Mouse (Mus musculus) gastrocnemius, adult 18-20 months (tissue): ENCODE results near the gene Olfr1201. TPM values are rescaled to one million over a fixed set of nuclear protein-coding genes. Genes with fewer than 3 reads are reported as not detected.

ENCODE experiments used
- DNase-seq: peaks from one replicate; pipeline ENCODE4 v3.0.0; 2021; ENCODE audit warnings: low spot score
- long read RNA-seq, 2 experiments: library from polyadenylated mRNA; stranded (forward); transcript quantifications; one replicate each; pipeline ENCODE4 v2.0.0; 2021
- total RNA-seq, 2 experiments: library from RNA; stranded (reverse); gene quantifications; 2 replicates each; pipeline ENCODE4 v1.2.3; 2021

The Olfr1201 gene
- total RNA-seq = not detected
- long read RNA-seq, experiment 1 = 0 reads
- long read RNA-seq, experiment 2 = 0 reads

- no peak for DNase-seq
Observed at GRCm38 (mm10) chr2:88792736-88793135, at the start of gene Olfr1201. Gene Olfr1201 (plus strand): TSS chr2:88793036.

- no peak for DNase-seq
Observed at GRCm38 (mm10) chr2:88743379-88743778, 49.5 kb upstream of the Olfr1201 start.

GRCm38 (mm10) chr2:88751270-88751669 is 41.6 kb upstream of the Olfr1201 start, which contains the start of gene Olfr1198:
Gene Olfr1198 (minus strand): TSS chr2:88751370.
- no peak for DNase-seq

- no peak for DNase-seq
Observed at GRCm38 (mm10) chr2:88760369-88760768, 32.5 kb upstream of the Olfr1201 start, which contains the start of gene Olfr1199. Gene Olfr1199 (minus strand): TSS chr2:88760469.

- DNase-seq = no peak
Observed at GRCm38 (mm10) chr2:88770388-88770787, 22.4 kb upstream of the Olfr1201 start, which contains the start of gene Olfr1200. Gene Olfr1200 (minus strand): TSS chr2:88770488.

GRCm38 (mm10) chr2:88814196-88814595 is 21.4 kb downstream of the Olfr1201 start, which contains the start of gene Olfr1202:
Gene Olfr1202 (plus strand): TSS chr2:88814496.
- no peak for DNase-seq

- DNase-seq = no peak
Observed at GRCm38 (mm10) chr2:88829437-88829836, 36.6 kb downstream of the Olfr1201 start, which contains the start of gene Olfr1205. Gene Olfr1205 (plus strand): TSS chr2:88829737.

- no peak for DNase-seq
Observed at GRCm38 (mm10) chr2:88838477-88838876, 45.6 kb downstream of the Olfr1201 start.

Other genes with a start within 250 kb of the Olfr1201 start
- not detected for gene Olfr1188, start 236.1 kb upstream of the Olfr1201 start, total RNA-seq
- not detected for gene Olfr1189, start 206.6 kb upstream of the Olfr1201 start, total RNA-seq
- gene Olfr1191-ps1, start 152.5 kb upstream of the Olfr1201 start, total RNA-seq = under 1 TPM in 1 of 2 experiments, not detected in 1; 0.05 TPM
- gene Olfr1192-ps1, start 144.5 kb upstream of the Olfr1201 start, total RNA-seq = not detected
- gene Olfr1193, start 117.4 kb upstream of the Olfr1201 start, total RNA-seq = not detected
- gene Olfr1195, start 103.8 kb upstream of the Olfr1201 start, total RNA-seq = not detected
- gene Olfr1196, start 88.4 kb upstream of the Olfr1201 start, total RNA-seq = not detected
- not detected for gene Olfr1197, start 60.7 kb upstream of the Olfr1201 start, total RNA-seq
- not detected for gene Olfr1198, start 41.7 kb upstream of the Olfr1201 start, total RNA-seq
- gene Olfr1199, start 32.6 kb upstream of the Olfr1201 start, total RNA-seq = not detected
- not detected for gene Olfr1200, start 22.5 kb upstream of the Olfr1201 start, total RNA-seq
- gene Olfr1202, start 21.5 kb downstream of the Olfr1201 start, total RNA-seq = not detected
- gene Olfr1205, start 36.7 kb downstream of the Olfr1201 start, total RNA-seq = not detected
- not detected for gene Olfr1204, start 56.3 kb downstream of the Olfr1201 start, total RNA-seq
- not detected for gene Olfr1206, start 70.2 kb downstream of the Olfr1201 start, total RNA-seq
- not detected for gene Olfr1208, start 109.3 kb downstream of the Olfr1201 start, total RNA-seq
- not detected for gene Olfr1209, start 122.1 kb downstream of the Olfr1201 start, total RNA-seq
- gene Olfr1211, start 145.1 kb downstream of the Olfr1201 start, total RNA-seq = not detected
- gene Olfr1212, start 160.9 kb downstream of the Olfr1201 start, total RNA-seq = not detected
- gene Gm13762, start 187.2 kb downstream of the Olfr1201 start, total RNA-seq = not detected
- not detected for gene Olfr1214, start 199.6 kb downstream of the Olfr1201 start, total RNA-seq
- gene Olfr1215, start 213.9 kb downstream of the Olfr1201 start, total RNA-seq = not detected
- gene Olfr1216, start 225.3 kb downstream of the Olfr1201 start, total RNA-seq = not detected
- gene Olfr1217, start 239.0 kb downstream of the Olfr1201 start, total RNA-seq = not detected